Mouse (Mus musculus): ENCODE measurements around the gene Emd.

DNA sequence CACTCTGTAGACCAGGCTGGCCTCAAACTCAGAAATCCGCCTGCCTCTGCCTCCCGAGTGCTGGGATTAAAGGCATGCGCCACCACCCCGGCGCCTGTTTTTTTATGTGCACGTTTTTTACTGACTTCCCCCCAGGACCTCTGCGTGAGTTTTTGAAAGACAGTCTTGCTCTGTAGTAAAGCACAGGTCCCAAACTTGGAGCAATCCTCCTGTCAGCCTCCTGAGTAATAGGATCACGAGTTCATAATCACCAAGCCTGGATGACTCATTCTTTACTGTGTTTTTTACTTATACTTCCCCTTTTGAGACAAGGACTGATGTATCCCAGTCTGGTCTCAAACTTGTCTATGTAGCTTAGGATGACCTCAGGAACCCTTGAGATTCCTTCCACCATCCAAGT lies 23.4 kb downstream of the Emd start:
- TF ChIP-seq POLR2A (IDR thresholded peaks at IDR 0.05; ENCODE audit: insufficient read depth, low read depth, low read length): no peak
- TF ChIP-seq CTCF (IDR thresholded peaks at IDR 0.05): no peak

Data from heart, adult 2 months (tissue).